Mouse (Mus musculus): ENCODE measurements around the gene Trpc7. TPM values are rescaled to one million over a fixed set of nuclear protein-coding genes. Genes with fewer than 3 reads are reported as not detected.

Trpc7 gene
- polyA plus RNA-seq, 1 experiment from 2014 or later, result 0.20 TPM

- 81% methylated on average over 3 of the region's 3 CpGs for WGBS
- ATAC-seq, result no peak
- H3K4me2 ChIP-seq (replicated peaks; ENCODE audit: low read depth), result no peak overlapping the region
- no peak overlapping the region for H3K27ac ChIP-seq (ENCODE audit: low read depth, low read length)
- H3K9me3 ChIP-seq (ENCODE audit: control insufficient read depth), result no peaks in the 10 kb centered on the region
- no peak overlapping the region for H3K9ac ChIP-seq (ENCODE audit: low read depth, low read length)
- H3K4me3 ChIP-seq (ENCODE audit: low read depth, low read length), result no peak overlapping the region
- TF ChIP-seq CTCF (IDR thresholded peaks at IDR 0.05; ENCODE audit: low read depth), result no peak
- 0 out of 2 replicates have a peak, but pooled peaks cover 3% of the 10 kb centered on the region for H3K4me1 ChIP-seq (replicated peaks; ENCODE audit: control insufficient read depth, insufficient read depth, low read length)
- no peaks in the 10 kb centered on the region for H3K27me3 ChIP-seq (replicated peaks; ENCODE audit: control insufficient read depth, insufficient read depth, low read length)
- no peaks in the 10 kb centered on the region for H3K36me3 ChIP-seq (ENCODE audit: control insufficient read depth, insufficient read depth)
Measured at GRCm38 (mm10) chr13:56805131-56805530, 90.7 kb downstream of the Trpc7 start.

- no peak overlapping the region for H3K27ac ChIP-seq (ENCODE audit: low read depth, low read length)
- H3K9me3 ChIP-seq (ENCODE audit: control insufficient read depth), result no peaks in the 10 kb centered on the region
- WGBS, result 39% methylated on average over 7 of the region's 7 CpGs
- H3K9ac ChIP-seq (ENCODE audit: low read depth, low read length), result no peak overlapping the region
- H3K4me1 ChIP-seq (replicated peaks; ENCODE audit: control insufficient read depth, insufficient read depth, low read length), result no peaks in the 10 kb centered on the region
- no peak overlapping the region for H3K4me3 ChIP-seq (ENCODE audit: low read depth, low read length)
- H3K36me3 ChIP-seq (ENCODE audit: control insufficient read depth, insufficient read depth), result no peaks in the 10 kb centered on the region
- H3K4me2 ChIP-seq (replicated peaks; ENCODE audit: low read depth), result no peak overlapping the region
- ATAC-seq, result no peak
- no peak for TF ChIP-seq CTCF (IDR thresholded peaks at IDR 0.05; ENCODE audit: low read depth)
- no peaks in the 10 kb centered on the region for H3K27me3 ChIP-seq (replicated peaks; ENCODE audit: control insufficient read depth, insufficient read depth, low read length)
Measured at GRCm38 (mm10) chr13:56797459-56797858, 98.3 kb downstream of the Trpc7 start.

DNA sequence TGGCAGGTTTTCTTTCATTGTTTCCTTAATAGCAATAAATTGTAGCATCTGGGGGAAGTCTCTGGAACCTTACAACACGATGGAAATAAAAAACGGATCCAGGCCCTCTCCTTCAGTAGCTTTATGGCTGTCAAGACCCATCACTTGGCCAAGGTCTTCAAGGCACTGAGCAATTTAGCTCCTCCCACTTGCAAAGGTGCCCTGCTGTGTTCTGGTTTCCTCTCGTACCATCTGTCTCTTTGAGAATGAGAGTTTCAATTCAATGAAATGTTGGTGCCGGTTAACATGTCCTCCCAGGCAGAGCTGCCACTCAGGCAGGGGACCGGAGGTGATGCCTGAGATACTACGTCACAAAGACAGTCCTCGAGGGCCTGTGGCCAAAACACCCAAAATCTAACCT lies 100.3 kb downstream of the Trpc7 start:
- WGBS, result 82% methylated on average over 7 of the region's 7 CpGs
- ATAC-seq, result no peak
- TF ChIP-seq CTCF (IDR thresholded peaks at IDR 0.05; ENCODE audit: low read depth), result no peak

DNA sequence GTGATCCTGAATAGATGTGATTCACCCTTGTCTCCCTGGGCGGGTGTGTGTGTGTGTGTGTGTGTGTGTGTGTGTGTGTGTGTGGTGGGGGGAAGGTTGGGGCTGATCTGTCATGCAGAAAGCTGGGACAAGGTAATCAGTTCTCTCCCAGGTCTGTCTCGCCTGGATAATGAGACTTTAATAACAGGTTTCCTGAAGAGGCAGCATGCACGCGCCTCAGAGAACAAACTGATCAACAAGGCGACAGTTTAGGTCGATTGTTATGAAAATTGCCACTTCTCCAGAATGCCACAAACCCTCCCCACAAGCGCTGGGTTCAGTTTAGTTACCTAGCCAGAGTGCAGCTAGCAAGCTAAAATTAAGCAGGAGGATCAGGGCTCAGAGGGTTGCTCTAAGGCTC lies 101.4 kb downstream of the Trpc7 start:
- no peak overlapping the region for H3K27ac ChIP-seq (ENCODE audit: low read depth, low read length)
- no peak overlapping the region for H3K4me3 ChIP-seq (ENCODE audit: low read depth, low read length)
- H3K4me2 ChIP-seq (replicated peaks; ENCODE audit: low read depth), result no peak overlapping the region
- H3K4me1 ChIP-seq (replicated peaks; ENCODE audit: control insufficient read depth, insufficient read depth, low read length), result no peaks in the 10 kb centered on the region
- WGBS, result 67% methylated on average over 7 of the region's 7 CpGs
- no peaks in the 10 kb centered on the region for H3K36me3 ChIP-seq (ENCODE audit: control insufficient read depth, insufficient read depth)
- ATAC-seq, result no peak
- no peaks in the 10 kb centered on the region for H3K27me3 ChIP-seq (replicated peaks; ENCODE audit: control insufficient read depth, insufficient read depth, low read length)
- TF ChIP-seq CTCF (IDR thresholded peaks at IDR 0.05; ENCODE audit: low read depth), result no peak
- H3K9me3 ChIP-seq (ENCODE audit: control insufficient read depth), result no peaks in the 10 kb centered on the region
- no peak overlapping the region for H3K9ac ChIP-seq (ENCODE audit: low read depth, low read length)

More for the DNA sequence above, 100.3 kb downstream of the Trpc7 start:
- H3K27ac ChIP-seq (ENCODE audit: low read depth, low read length), result no peak overlapping the region
- H3K9ac ChIP-seq (ENCODE audit: low read depth, low read length), result no peak overlapping the region
- no peak overlapping the region for H3K4me3 ChIP-seq (ENCODE audit: low read depth, low read length)
- no peaks in the 10 kb centered on the region for H3K4me1 ChIP-seq (replicated peaks; ENCODE audit: control insufficient read depth, insufficient read depth, low read length)
- no peaks in the 10 kb centered on the region for H3K9me3 ChIP-seq (ENCODE audit: control insufficient read depth)
- H3K27me3 ChIP-seq (replicated peaks; ENCODE audit: control insufficient read depth, insufficient read depth, low read length), result no peaks in the 10 kb centered on the region
- no peaks in the 10 kb centered on the region for H3K36me3 ChIP-seq (ENCODE audit: control insufficient read depth, insufficient read depth)
- no peak overlapping the region for H3K4me2 ChIP-seq (replicated peaks; ENCODE audit: low read depth)

- no peaks in the 10 kb centered on the region for H3K4me1 ChIP-seq (replicated peaks; ENCODE audit: control insufficient read depth, insufficient read depth, low read length)
- 66% methylated on average over 3 of the region's 3 CpGs for WGBS
Measured at GRCm38 (mm10) chr13:56792844-56793243, 102.9 kb downstream of the Trpc7 start.

GRCm38 (mm10) chr13:56790683-56791082 lies 105.1 kb downstream of the Trpc7 start:
- no peak overlapping the region for H3K9ac ChIP-seq (ENCODE audit: low read depth, low read length)
- H3K27ac ChIP-seq (ENCODE audit: low read depth, low read length), result no peak overlapping the region
- ATAC-seq, result no peak
- H3K4me2 ChIP-seq (replicated peaks; ENCODE audit: low read depth), result no peak overlapping the region
- no peaks in the 10 kb centered on the region for H3K27me3 ChIP-seq (replicated peaks; ENCODE audit: control insufficient read depth, insufficient read depth, low read length)
- H3K9me3 ChIP-seq (ENCODE audit: control insufficient read depth), result no peaks in the 10 kb centered on the region
- no peak for TF ChIP-seq CTCF (IDR thresholded peaks at IDR 0.05; ENCODE audit: low read depth)
- no peaks in the 10 kb centered on the region for H3K36me3 ChIP-seq (ENCODE audit: control insufficient read depth, insufficient read depth)
- H3K4me3 ChIP-seq (ENCODE audit: low read depth, low read length), result no peak overlapping the region
- WGBS, result 92% methylated on average over 3 of the region's 3 CpGs
- no peaks in the 10 kb centered on the region for H3K4me1 ChIP-seq (replicated peaks; ENCODE audit: control insufficient read depth, insufficient read depth, low read length)

More at GRCm38 (mm10) chr13:56792844-56793243, 102.9 kb downstream of the Trpc7 start:
- Histone ChIP-seq H3K4me2 (replicated peaks; ENCODE audit: low read depth) (no peak overlapping the region), H3K27ac (ENCODE audit: low read depth, low read length) (no peak overlapping the region), H3K9me3 (ENCODE audit: control insufficient read depth) (no peaks in the 10 kb centered on the region), H3K4me3 (ENCODE audit: low read depth, low read length) (no peak overlapping the region), H3K36me3 (ENCODE audit: control insufficient read depth, insufficient read depth) (no peaks in the 10 kb centered on the region), H3K9ac (ENCODE audit: low read depth, low read length) (no peak overlapping the region), H3K27me3 (replicated peaks; ENCODE audit: control insufficient read depth, insufficient read depth, low read length) (no peaks in the 10 kb centered on the region)
- TF ChIP-seq CTCF (IDR thresholded peaks at IDR 0.05; ENCODE audit: low read depth), result no peak
- no peak for ATAC-seq

- no peaks in the 10 kb centered on the region for H3K9me3 ChIP-seq (ENCODE audit: control insufficient read depth)
- H3K9ac ChIP-seq (ENCODE audit: low read depth, low read length), result no peak overlapping the region
- H3K27me3 ChIP-seq (replicated peaks; ENCODE audit: control insufficient read depth, insufficient read depth, low read length), result no peaks in the 10 kb centered on the region
- ATAC-seq, result no peak
- H3K27ac ChIP-seq (ENCODE audit: low read depth, low read length), result no peak overlapping the region
- H3K4me1 ChIP-seq (replicated peaks; ENCODE audit: control insufficient read depth, insufficient read depth, low read length), result no peaks in the 10 kb centered on the region
- TF ChIP-seq CTCF (IDR thresholded peaks at IDR 0.05; ENCODE audit: low read depth), result no peak
- no peak overlapping the region for H3K4me3 ChIP-seq (ENCODE audit: low read depth, low read length)
- WGBS, result 79% methylated on average over 1 of the region's 1 CpGs
- H3K4me2 ChIP-seq (replicated peaks; ENCODE audit: low read depth), result no peak overlapping the region
- H3K36me3 ChIP-seq (ENCODE audit: control insufficient read depth, insufficient read depth), result no peaks in the 10 kb centered on the region
Measured at GRCm38 (mm10) chr13:56782621-56783020, 113.2 kb downstream of the Trpc7 start.

Measured in intestine, postnatal 0 days (tissue).